Mouse (Mus musculus) MEL (cell line): Measurements from ENCODE around the gene Ap3m1. TPM values are rescaled to one million over a fixed set of nuclear protein-coding genes. Genes with fewer than 3 reads are reported as not detected.

ENCODE experiments used
- DNase-seq: peaks from one replicate; pipeline ENCODE4 v3.0.0; 2011; ENCODE audit warnings: low read depth, low spot score
- H3K27ac ChIP-seq: 2 replicates; pipeline ENCODE4 v1.5.1; 2012; ENCODE audit warnings: low read depth, mild to moderate bottlenecking, control low read depth, low read length, moderate library complexity; ENCODE audit not compliant: control insufficient read depth
- H3K27me3 ChIP-seq, 2 experiments: fragments of 150-350 bp in 1 of 2; sonication (generic) in 1 of 2; 2 replicates each; pipeline ENCODE4 v1.6.1; 2012; ENCODE audit warnings: low read length in 2 of 2, mild to moderate bottlenecking in 2 of 2, improper control_type of control experiment in 1 of 2, moderate library complexity in 1 of 2; ENCODE audit not compliant: insufficient read depth in 2 of 2, control insufficient read depth in 1 of 2
- H3K36me3 ChIP-seq, 2 experiments: 2 replicates each; pipeline ENCODE4 v1.6.1; 2012 to 2014; ENCODE audit warnings: low read length in 2 of 2, improper control_type of control experiment in 1 of 2, inconsistent platforms in 1 of 2, mild to moderate bottlenecking in 1 of 2; ENCODE audit not compliant: insufficient read depth in 2 of 2, control insufficient read depth in 1 of 2
- H3K4me1 ChIP-seq, 2 experiments: fragments of 150-350 bp in 1 of 2; sonication (generic) in 1 of 2; 2 replicates each; pipeline ENCODE4 v1.6.1; 2012; ENCODE audit warnings: low read length in 2 of 2, improper control_type of control experiment in 1 of 2, mild to moderate bottlenecking in 1 of 2; ENCODE audit not compliant: insufficient read depth in 2 of 2, control insufficient read depth in 1 of 2
- H3K4me3 ChIP-seq, 2 experiments: fragments of 150-350 bp in 1 of 2; sonication (generic) in 1 of 2; 2 replicates each; pipeline ENCODE4 v1.5.1; 2012; ENCODE audit warnings: low read depth in 2 of 2, low read length in 2 of 2, mild to moderate bottlenecking in 2 of 2, moderate library complexity in 2 of 2, control low read depth in 1 of 2, improper control_type of control experiment in 1 of 2; ENCODE audit not compliant: control insufficient read depth in 1 of 2, insufficient read depth in 1 of 2
- H3K79me2 ChIP-seq: 2 replicates; pipeline ENCODE4 v1.6.1; 2012; ENCODE audit warnings: mild to moderate bottlenecking, low read length, moderate library complexity; ENCODE audit not compliant: control insufficient read depth, poor library complexity, insufficient read depth
- H3K9ac ChIP-seq: 2 replicates; pipeline ENCODE4 v1.6.1; 2012; ENCODE audit warnings: low read depth, mild to moderate bottlenecking, control low read depth, low read length, moderate library complexity; ENCODE audit not compliant: control insufficient read depth, poor library complexity, severe bottlenecking
- H3K9me3 ChIP-seq: fragments of 150-350 bp; sonication (generic); replicated peaks from 2 replicates; pipeline ENCODE4 v1.6.1; 2012; ENCODE audit warnings: mild to moderate bottlenecking, low read length, improper control_type of control experiment, moderate library complexity; ENCODE audit not compliant: insufficient read depth
- BHLHE40 ChIP-seq: IDR thresholded peaks from 2 replicates; pipeline ENCODE4 v1.6.1; 2012; ENCODE audit warnings: low read depth, mild to moderate bottlenecking, inconsistent platforms, low read length, improper control_type of control experiment, borderline replicate concordance
- CHD2 ChIP-seq: IDR thresholded peaks from 2 replicates; pipeline ENCODE4 v1.6.1; 2011; ENCODE audit warnings: low read length, improper control_type of control experiment
- ELF1 ChIP-seq: IDR thresholded peaks from 2 replicates; pipeline ENCODE4 v1.6.1; 2014; ENCODE audit warnings: low read depth, mild to moderate bottlenecking, inconsistent platforms, low read length, improper control_type of control experiment, moderate library complexity
- EP300 ChIP-seq, 2 experiments: IDR thresholded peaks; 2 replicates each; pipeline ENCODE4 v1.6.1; 2011; ENCODE audit warnings: improper control_type of control experiment in 2 of 2, low read length in 2 of 2, low read depth in 1 of 2, mild to moderate bottlenecking in 1 of 2
- ETS1 ChIP-seq: IDR thresholded peaks from 2 replicates; pipeline ENCODE4 v1.6.1; 2012; ENCODE audit warnings: low read depth, mild to moderate bottlenecking, inconsistent platforms, low read length, improper control_type of control experiment, moderate library complexity
- GATA1 ChIP-seq: IDR thresholded peaks from 2 replicates; pipeline ENCODE4 v1.6.1; 2011; ENCODE audit warnings: low read depth, low read length, improper control_type of control experiment
- HCFC1 ChIP-seq: IDR thresholded peaks from 2 replicates; pipeline ENCODE4 v1.6.1; 2012; ENCODE audit warnings: low read depth, mild to moderate bottlenecking, inconsistent platforms, low read length, improper control_type of control experiment, moderate library complexity
- JUND ChIP-seq: IDR thresholded peaks from 2 replicates; pipeline ENCODE4 v1.6.1; 2011; ENCODE audit warnings: low read depth, mild to moderate bottlenecking, improper control_type of control experiment, low read length
- KAT2A ChIP-seq: conservative IDR thresholded peaks from 2 replicates; pipeline ENCODE4 v1.6.1; 2012; ENCODE audit warnings: low read depth, low read length, improper control_type of control experiment, inconsistent platforms
- MAX ChIP-seq: IDR thresholded peaks from 2 replicates; pipeline ENCODE4 v1.6.1; 2011; ENCODE audit warnings: low read length, improper control_type of control experiment
- MXI1 ChIP-seq: IDR thresholded peaks from 2 replicates; pipeline ENCODE4 v1.6.1; 2011; ENCODE audit warnings: mild to moderate bottlenecking, low read depth, low read length, improper control_type of control experiment
- MYC ChIP-seq: IDR thresholded peaks from 2 replicates; pipeline ENCODE4 v1.6.1; 2011; ENCODE audit warnings: low read depth, mild to moderate bottlenecking, low read length, improper control_type of control experiment, moderate library complexity
- NELFE ChIP-seq: IDR thresholded peaks from 2 replicates; pipeline ENCODE4 v1.6.1; 2011; ENCODE audit warnings: low read depth, low read length, improper control_type of control experiment
- POLR2AphosphoS5 ChIP-seq: IDR thresholded peaks from 2 replicates; pipeline ENCODE4 v1.6.1; 2012; ENCODE audit warnings: low read depth, borderline replicate concordance, mild to moderate bottlenecking, inconsistent platforms, low read length, moderate library complexity, mixed read lengths
- SIN3A ChIP-seq: IDR thresholded peaks from 2 replicates; pipeline ENCODE4 v1.6.1; 2012; ENCODE audit warnings: low read length, improper control_type of control experiment, inconsistent platforms
- SMC3 ChIP-seq: IDR thresholded peaks from 2 replicates; pipeline ENCODE4 v1.6.1; 2011; ENCODE audit warnings: low read depth, low read length, improper control_type of control experiment
- TAL1 ChIP-seq: IDR thresholded peaks from 2 replicates; pipeline ENCODE4 v1.6.1; 2012; ENCODE audit warnings: mild to moderate bottlenecking, inconsistent platforms, low read length, moderate library complexity, mixed read lengths
- UBTF ChIP-seq: IDR thresholded peaks from 2 replicates; pipeline ENCODE4 v1.6.1; 2012; ENCODE audit warnings: low read depth, mild to moderate bottlenecking, inconsistent platforms, low read length, improper control_type of control experiment, moderate library complexity, borderline replicate concordance; ENCODE audit not compliant: insufficient read depth
- USF1 ChIP-seq: IDR thresholded peaks from 2 replicates; pipeline ENCODE4 v1.6.1; 2014; ENCODE audit warnings: low read depth, mild to moderate bottlenecking, inconsistent platforms, low read length, improper control_type of control experiment, moderate library complexity
- USF2 ChIP-seq, 2 experiments: IDR thresholded peaks; 2 replicates each; pipeline ENCODE4 v1.6.1; 2011 to 2012; ENCODE audit warnings: improper control_type of control experiment in 2 of 2, low read length in 2 of 2, borderline replicate concordance in 1 of 2, inconsistent platforms in 1 of 2, low read depth in 1 of 2, mild to moderate bottlenecking in 1 of 2; ENCODE audit not compliant: insufficient read depth in 1 of 2
- ZKSCAN1 ChIP-seq: IDR thresholded peaks from 2 replicates; pipeline ENCODE4 v1.6.1; 2012; ENCODE audit warnings: low read depth, mild to moderate bottlenecking, inconsistent platforms, low read length, improper control_type of control experiment, moderate library complexity
- ZNF384 ChIP-seq: IDR thresholded peaks from 2 replicates; pipeline ENCODE4 v1.6.1; 2012; ENCODE audit warnings: low read depth, mild to moderate bottlenecking, inconsistent platforms, low read length, improper control_type of control experiment
- polyA plus RNA-seq, 2 experiments: library from polyadenylated mRNA; stranded (reverse) in 1 of 2; unstranded in 1 of 2; fragments of >175 nt in 1 of 2; fragments of >200 nt in 1 of 2; gene quantifications; 2 replicates each; pipeline versions ENCODE4 v1.2.1 to v1.2.4; 2012; ENCODE audit warnings: low replicate concordance in 2 of 2, low read depth in 1 of 2; ENCODE audit not compliant: insufficient read length in 2 of 2, insufficient read depth in 1 of 2, missing spikeins in 1 of 2
- total RNA-seq: library from RNA; depleted of rRNA; stranded (reverse); fragments of 300-350 nt; gene quantifications from 2 replicates; pipeline ENCODE4 v1.2.3, GENCODE M21; 2012

Ap3m1 gene
- total and polyA plus RNA-seq, 3 experiments, result 31.8 to 47.4 TPM; not detected in 1

DNA sequence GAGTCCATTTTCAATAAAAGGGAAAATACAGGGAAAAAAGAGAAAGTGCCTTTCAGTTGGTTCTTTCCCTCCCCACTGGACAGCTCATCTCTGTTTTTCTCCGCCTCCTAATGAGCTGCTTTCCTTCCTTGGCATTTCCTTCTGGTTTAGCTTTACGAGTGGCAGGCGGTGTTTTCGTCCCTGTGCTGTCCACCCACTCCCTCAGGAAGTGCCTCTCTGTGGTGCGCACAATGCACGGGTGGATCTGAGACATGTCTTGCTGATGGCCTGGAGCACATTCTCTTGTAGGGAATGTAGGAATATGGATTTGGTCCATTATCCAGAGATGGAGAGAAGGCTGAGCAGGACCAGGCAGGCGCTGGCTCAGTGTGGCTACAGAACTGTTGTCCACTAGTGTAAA, 47.1 kb upstream of the Ap3m1 start (continued):
- TF ChIP-seq KAT2A (no peak), ZNF384 (no peak), BHLHE40 (no peak)

DNA sequence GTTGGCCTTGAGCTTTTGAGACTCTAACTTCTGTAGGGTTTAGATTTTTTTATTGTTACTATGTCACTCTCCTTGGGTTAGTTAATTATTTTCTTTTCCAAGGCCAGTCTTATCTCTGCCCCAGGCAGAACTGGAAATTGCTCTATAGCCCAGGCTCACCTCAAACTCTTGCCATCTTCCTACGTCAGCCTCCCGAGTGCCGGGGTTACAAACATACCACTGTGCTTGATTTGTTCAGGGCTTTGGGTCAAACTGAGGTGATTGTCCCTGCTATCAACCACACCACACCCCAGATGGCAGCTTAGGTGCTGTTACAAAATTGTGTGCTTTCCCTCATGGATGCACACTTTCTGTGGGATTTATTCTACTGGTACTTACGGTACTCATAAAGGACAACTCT, 44.4 kb upstream of the Ap3m1 start:
- Histone ChIP-seq H3K27me3 (no peaks in the 10 kb centered on the region), H3K4me3 (no peak overlapping the region), H3K9ac (no peak overlapping the region)
- no peak for DNase-seq
- TF ChIP-seq ZKSCAN1, result no peak
- TF ChIP-seq UBTF, result no peak
- TF ChIP-seq MAX, result no peak
- no peak for TF ChIP-seq ELF1
- no peak for TF ChIP-seq MYC
- no peak for TF ChIP-seq USF1
- no peak for TF ChIP-seq USF2 (IDR thresholded peaks at IDR 0.05; ENCODE audit: borderline replicate concordance in 1 of 2, insufficient read depth in 1 of 2, low read depth in 1 of 2, low read length in 2 of 2)
- no peak for TF ChIP-seq HCFC1
- TF ChIP-seq KAT2A, result no peak
- no peak for TF ChIP-seq SIN3A
- no peak for TF ChIP-seq CHD2
- no peak for TF ChIP-seq JUND
- TF ChIP-seq GATA1, result no peak
- TF ChIP-seq EP300 (IDR thresholded peaks at IDR 0.05; ENCODE audit: low read depth in 1 of 2, low read length in 2 of 2), result no peak
- TF ChIP-seq NELFE, result no peak
- no peak for TF ChIP-seq POLR2AphosphoS5
- no peak for TF ChIP-seq TAL1
- no peak for TF ChIP-seq MXI1
- TF ChIP-seq ETS1, result no peak
- no peak for TF ChIP-seq SMC3
- TF ChIP-seq, all 39 proteins: peak for 0
- Histone ChIP-seq H3K27ac (no peak overlapping the region), H3K36me3 (peaks cover 8 to 13% of the 10 kb centered on the region in 2 experiments), H3K4me1 (peaks cover 5 to 10% of the 10 kb centered on the region in 2 experiments), H3K9me3 (no peaks in the 10 kb centered on the region), H3K79me2 (no peaks in the 10 kb centered on the region)
